Mouse (Mus musculus) layer of hippocampus, postnatal 10 days (tissue): ENCODE measurements around the gene Olfml1. TPM values are rescaled to one million over a fixed set of nuclear protein-coding genes. Genes with fewer than 3 reads are reported as not detected.

Source experiments
- DNase-seq, 2 experiments: peaks; one replicate each; pipeline ENCODE4 v3.0.0; 2021; ENCODE audit warnings: low spot score in 2 of 2
- long read RNA-seq: library from polyadenylated mRNA; stranded (forward); transcript quantifications from one replicate; pipeline ENCODE4 v2.0.0, GENCODE M21; 2023
- total RNA-seq, 2 experiments: library from RNA; stranded (reverse); gene quantifications; 2 replicates each; pipeline ENCODE4 v1.2.3; 2021

Olfml1 gene
- total RNA-seq, result 1 to 10 TPM; 7.9 to 9.4 TPM
- long read RNA-seq, transcript Olfml1-201 (3 exons, 1,685 nt), result major isoform, 8 of 11 reads
- long read RNA-seq, partial matches to known transcripts, result 0 of 11 reads
- long read RNA-seq, other reads (novel, unspliced or antisense), result 3 of 11 reads

DNA sequence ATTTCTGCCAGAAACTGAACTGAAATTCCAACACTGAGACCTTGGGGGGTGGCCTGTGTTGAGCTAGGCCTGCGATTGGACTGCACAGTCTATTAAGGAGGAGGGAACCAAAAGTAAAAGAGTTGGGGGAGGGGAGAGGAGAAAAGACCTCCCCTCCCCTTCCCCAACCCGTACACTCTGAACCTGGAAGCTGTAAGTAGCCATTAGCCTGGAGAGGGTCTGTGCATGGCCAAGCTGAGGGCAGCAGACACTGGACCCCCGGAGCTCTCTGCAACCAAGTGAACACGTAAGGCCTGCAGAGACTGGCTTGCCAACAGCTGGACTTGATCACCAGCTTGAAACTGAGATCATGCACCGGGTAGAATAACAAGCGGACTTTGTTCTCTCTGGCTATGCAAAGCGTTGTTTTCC is at the start of gene Olfml1:
TSS of gene Olfml1 (plus strand) at position 186 of the 411 bp plus-strand sequence.
- DNase-seq, result peak; percentile 9 to 18

DNA sequence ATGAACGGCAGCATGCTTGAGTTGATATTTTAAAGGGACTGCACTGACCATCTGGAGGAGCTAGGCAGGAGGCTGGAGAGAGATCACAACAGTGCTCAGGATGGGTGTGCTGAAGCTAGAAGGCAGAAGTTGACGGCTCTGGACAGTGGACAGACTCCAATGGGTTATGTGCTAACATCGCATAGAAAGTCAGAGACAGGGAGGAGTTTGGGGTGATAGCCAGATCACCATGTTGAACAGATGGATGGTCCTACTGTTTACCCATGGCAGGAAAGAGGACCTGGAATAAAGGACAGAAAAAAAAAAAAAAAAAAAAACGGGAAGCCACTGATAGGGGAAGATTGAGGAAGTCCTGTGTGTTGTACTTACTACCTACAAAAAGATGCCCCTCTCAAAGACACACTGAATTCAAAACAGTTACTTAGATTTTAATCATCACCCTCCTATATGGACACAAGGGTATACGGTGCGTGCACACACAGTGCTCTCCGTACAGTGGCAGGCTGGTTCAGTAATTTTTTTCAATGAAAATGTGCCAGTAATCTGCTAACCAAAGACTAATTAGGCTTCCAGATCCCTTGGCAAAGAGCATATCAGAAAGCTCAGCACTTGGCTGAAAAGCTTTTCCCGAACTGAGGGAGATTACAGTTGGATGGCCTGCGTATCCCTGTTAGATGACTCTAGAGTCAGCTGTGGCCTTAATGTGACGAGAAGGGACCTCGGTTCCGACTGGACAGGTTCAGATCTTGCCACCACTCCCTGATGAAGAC is 47.8 kb upstream of the Olfml1 start:
- no peak for DNase-seq

DNA sequence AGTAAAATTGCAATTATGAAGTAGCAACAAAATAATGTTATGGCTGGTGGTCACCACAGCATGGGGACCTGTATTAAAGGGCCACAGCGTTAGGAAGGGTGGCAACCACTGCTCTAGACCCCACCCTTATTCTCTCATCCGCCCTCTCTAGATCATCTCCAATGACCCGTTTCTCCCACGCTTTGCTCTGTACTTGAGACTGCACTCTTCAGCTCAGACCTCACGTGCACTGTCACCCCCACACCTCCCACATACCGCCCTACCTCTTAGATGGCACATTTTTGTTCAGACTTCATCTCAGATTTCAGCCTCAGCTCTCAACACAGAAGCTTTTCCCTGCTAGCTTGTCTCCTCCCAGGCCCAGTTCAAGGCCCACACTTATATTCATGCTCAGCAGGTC is 45.8 kb upstream of the Olfml1 start:
- DNase-seq, result no peak

DNA sequence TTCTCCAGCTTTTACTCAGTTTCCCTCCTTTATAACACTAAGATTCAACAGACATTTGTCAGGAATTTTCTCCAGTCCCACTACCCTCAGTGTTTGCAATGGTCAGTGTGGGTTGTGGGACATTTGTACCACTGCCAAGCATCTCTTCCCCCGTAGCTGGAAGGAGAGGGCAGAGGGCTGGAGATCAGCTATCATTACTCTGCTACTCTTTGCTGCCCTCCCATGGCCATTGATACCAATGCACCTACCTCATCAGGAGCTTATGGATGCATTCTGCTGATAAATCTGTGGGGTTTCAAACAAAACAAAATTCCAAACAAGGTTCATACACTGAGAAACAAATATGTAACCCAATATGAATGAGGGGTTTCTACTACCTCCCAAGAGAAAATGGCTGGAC is 40.9 kb upstream of the Olfml1 start:
- peak; percentile 60 to 75 for DNase-seq

DNA sequence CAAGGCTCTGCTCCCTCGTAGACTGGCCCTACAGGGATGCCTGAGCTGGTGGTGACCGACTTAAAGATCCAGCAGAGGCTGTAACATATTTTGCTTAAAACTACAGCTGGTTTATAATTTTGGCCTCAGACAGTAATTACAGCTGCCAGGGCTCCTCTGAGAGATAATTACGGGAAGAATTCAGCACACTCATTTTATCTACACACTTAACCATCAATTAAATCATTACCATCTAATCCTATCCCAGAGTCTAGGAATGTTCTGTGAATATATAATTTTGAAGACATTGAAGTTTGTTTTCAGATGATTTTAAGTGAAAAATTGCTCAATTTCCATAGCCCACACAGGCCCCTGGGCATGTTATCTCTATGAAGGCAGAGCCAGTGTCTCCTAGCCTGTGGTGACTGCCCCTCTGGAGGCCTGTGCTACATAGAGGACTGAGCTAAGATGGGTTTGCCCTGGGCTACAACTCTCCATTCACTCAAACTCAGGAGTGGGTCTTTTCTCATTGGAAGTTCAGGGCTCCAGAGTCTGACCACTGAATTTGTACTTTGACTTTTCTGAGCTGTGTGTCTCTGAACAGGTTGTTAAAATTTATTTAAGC is 39.0 kb upstream of the Olfml1 start:
- DNase-seq, result no peak

DNA sequence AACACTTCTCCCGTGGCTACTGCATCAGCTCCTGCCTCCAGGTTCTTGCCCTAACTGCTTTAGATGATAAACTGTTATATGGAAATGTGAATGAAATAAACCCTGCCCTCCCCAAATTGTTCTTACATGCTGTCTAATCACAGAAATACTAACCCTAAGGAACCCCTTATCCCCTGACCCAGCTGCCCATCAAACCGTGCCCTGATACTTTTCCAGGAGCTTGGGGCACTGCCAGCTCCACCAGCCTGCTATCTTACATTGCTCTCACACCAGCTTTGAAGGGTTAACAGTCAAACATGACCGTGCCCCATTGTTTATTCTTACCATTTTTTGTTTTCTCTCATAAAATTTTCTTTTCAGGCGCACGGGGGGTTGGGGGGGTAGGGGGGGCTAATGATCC is 37.9 kb upstream of the Olfml1 start:
- DNase-seq, result no peak

DNA sequence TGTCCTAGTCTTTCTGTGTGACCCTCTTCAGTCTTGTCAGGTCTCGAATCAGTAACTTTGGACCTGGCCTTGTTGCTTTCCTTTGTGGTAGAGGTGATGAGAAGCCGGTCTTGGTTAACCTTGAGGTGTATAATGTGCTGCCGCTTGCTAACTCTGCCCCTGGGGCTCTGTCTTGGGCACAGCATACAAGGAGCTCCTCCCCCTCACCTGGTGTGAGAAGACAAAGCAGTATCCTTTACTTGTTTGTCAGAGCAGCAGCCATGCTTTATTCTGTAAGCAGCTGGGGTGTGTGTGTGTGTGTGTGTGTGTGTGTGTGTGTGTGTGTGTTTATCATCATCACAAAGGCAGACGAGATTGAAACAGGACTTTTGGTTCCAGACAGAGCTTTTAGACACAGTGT is 31.9 kb upstream of the Olfml1 start:
- no peak for DNase-seq

DNA sequence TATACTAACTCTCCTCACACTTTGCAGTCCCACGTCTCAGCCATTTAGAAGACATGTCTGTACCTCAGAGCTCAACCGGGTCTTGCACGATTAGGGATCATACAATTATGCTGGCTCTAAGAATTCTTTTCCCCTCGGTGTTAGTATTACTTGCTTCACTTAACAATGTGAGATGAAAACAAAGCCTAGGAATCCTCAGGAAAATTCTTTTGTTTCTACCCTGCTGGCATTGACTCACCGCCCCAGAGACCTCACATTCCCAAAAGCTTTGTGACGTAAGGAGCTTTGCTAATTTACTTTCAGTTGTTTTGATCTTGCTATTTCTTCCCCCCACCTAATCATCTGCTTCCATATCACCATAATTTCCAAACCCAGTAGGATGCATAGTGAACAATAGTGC is 30.7 kb upstream of the Olfml1 start:
- no peak for DNase-seq

DNA sequence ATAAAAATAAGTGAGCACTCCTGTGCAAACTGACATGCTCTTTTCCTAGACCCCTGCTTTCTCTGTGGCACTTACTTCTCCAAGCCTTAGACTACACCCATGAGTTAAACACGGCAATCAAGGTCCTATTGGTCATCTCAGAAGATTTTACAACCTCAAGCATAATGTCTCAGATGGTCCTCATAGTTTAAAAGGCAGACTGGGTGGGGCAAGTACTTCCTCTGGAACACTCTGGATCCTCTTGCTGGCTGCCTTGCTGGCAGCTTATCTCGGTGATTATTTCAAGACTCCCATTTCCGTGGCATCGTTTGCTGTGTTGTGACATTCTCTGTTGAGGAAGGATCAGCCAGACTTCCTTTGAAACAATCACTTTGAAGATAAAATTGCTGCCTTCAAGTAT is 27.2 kb upstream of the Olfml1 start:
- DNase-seq, result no peak

DNA sequence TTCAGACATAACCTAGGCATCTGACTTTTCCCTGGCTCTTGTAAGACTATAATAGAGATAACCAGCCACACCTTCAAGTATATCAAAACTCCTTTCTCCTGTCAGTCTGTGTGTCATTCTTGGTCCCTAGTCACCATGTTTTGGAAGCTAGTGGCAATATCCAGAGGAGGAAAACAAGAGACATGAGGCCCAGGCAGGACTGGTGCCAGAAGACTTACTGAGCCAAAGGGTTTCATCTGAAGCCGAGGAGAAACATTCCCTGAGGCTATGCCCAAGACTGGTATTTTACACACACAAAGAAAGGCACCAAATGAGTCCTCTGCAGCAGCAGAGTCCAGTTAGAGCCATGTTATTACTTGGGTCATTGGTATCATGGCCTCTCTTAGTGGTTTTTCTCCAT is 22.2 kb upstream of the Olfml1 start:
- no peak for DNase-seq

DNA sequence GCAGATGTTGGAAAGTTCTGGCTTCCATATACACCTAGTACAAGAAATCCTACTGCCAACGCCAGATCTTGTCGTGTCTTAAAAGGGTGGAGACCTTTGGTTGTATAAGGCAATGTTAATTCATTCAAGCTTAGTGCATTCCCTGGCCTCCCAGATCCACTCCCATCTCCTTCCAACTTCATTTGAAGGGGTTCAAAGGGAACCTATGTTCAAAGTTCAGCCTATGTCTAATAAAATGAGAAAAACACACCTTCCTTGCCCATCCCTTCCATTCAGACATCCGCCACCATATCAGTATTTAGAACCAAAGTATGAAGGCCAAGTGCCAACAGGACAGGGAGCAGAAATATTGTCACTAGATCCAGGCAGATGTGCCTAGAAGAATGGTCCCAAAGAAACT is 19.4 kb upstream of the Olfml1 start:
- DNase-seq, result no peak

DNA sequence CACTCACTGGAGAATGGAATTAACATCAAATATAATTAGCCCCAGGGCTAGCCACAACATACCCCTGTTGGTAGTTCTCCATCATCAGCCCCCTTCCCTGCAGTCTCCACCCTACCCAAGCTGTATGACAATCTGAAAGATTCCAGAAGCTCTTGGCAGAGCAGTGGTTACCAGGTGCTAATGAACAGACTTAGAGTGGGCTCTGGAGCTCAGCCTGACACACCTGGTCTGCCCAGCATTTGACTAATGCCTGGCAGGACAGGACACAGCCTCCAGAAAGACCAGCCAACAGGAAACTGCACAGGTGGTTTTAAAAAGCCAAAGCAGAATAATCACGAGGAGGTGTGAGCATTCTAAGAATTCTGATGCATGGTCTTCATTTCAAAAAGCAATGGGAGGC is 13.8 kb upstream of the Olfml1 start:
- DNase-seq, result no peak

DNA sequence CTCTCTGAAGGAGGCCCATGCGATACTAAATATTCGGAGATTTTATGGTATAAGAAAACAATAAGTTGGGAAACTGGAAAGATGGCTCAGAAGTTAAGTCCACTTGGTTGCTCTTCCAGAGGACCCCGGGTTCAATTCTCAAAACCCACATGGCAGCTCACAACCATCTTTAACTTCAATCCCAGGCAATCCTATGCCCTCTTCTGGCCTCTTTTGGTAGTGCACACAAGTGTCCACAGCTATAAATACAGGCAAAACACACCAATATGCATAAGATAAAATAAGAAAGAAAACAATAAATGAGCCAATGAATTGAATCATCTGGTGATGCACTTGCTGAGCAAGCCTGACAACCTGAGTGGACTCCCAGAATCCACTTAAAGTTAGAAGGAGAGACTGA is 11.3 kb upstream of the Olfml1 start:
- DNase-seq, result peak; percentile 14 to 20

DNA sequence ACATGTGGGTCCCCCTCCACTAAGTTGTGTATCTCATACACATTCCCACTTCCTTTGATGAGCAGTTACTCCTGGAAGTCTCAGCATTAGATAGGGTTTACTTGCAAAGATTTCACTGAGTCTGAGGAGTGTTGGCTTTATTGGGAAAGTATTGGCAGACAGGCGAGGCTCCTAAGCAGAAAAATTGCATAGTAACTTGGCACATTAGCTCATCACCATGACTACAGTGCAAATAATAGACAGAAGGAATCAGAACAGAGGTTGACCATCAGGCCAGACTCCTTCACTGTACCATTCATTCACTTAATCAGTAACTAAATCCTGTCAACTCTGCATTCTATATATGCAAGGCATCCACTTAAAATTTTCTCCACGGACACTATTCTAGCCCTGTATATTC is 6.6 kb upstream of the Olfml1 start:
- DNase-seq, result no peak

DNA sequence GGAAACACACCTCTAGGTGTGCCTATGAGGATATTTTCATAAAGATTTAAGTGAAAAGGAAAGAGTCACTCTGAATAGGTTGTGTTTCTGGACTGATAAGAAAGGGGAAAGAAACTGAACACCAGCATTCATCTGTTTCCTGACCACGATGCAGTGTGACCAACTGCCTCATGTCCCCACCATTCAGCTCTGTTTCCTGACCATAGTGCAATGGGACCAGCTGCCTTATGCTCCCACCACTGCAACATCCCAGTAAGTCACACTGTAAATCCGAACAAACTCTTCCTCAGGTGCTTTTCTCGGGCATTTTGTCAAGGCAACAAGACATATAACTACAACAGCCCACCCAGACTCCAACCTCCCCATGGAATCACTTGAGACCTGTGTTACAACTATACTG is 5.7 kb upstream of the Olfml1 start:
- no peak for DNase-seq

DNA sequence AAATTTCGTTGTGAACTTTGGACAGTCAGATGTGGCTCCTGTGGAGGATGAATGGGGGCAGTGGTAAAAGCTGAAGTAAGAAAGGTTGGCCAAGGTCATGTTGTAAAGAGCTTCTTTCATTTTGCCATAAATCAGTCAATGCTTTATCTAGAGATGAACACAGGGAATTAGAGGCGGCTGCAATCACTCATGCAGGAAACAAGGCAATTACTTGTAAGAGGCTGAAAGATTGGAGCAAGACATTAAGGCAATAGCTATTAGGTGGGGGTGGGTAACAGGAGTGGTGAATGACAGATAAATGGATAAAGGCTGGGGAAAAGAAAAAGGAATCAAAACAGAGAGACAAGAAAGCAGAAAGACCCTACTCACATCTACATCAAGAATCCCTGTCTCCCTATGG is 3.5 kb upstream of the Olfml1 start:
- DNase-seq, result no peak

DNA sequence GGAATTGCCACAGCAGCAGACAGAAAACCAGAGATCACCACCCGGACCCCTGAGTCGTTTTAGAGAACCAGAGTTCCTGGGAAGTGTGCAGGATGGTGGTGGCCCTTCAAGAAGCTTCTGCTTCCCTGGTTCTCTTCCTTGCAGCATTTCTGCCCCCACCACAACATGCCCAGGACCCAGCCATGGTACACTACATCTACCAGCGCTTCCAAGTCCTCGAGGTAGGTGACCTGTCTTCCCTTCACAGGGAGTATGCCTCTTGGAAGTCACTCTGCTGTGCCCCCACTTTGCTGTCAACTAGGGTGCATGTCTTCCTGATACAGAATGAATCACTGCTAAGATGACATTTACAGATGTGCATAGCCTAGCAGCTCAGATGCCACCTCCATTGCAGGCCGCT is 428 bp downstream of the Olfml1 start:
- DNase-seq, result no peak

DNA sequence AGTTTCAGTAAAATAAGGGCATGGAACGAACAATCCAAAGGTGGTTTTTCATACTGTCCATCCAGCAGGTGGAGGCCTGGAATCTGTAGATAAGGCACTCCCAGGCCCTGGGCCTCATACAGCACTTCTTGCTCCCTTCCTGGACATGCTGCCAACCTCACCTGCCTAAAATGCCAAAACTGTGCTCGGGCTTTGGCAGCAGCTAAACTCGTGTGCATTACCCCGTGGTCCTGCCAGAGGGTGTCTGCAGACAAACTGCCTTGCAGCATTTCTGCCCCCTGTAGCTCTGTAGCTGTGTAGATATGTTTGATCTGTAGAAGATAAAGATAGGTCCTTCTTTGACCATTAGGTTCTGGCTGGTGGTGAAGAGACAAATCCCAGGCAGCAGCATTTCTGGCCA is 1.7 kb downstream of the Olfml1 start:
- no peak for DNase-seq

DNA sequence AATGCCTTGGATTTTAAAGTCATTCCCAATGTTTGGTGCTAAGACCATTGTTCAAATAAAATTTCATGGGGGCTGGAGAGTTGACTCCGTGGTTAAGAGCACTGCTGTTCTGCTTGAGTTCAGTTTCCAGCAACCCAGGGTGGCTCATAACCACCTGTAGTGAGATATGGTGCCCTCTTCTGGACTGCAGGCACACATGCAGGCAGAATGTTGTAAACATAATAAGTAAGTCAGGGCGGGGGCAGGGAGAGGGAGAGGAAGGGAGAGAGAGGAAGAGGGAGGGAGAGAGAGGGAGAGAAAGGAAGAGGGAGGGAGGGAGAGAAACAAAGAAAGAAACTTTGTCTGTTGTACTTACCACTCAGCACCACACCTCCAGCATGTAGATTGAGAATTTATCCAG is 6.6 kb downstream of the Olfml1 start:
- DNase-seq, result no peak

DNA sequence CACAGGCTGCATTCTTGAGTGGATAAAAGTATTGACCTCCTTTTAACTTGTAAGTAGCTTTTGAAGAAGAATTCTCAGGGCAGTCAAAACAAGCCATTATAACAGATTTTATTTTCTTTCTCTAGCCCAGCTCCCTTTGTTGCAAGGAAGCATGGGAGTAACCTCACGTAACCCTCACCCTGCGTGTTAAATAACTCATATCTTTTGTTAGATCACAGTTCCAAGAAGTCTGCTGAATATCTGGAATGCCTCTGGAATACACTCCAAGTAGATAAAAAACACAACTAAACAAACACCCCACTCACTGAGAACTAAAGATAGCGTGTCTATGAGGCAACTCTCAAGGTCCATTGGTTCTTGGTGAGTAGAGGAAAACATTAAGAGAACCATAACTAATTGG is 7.0 kb downstream of the Olfml1 start:
- no peak for DNase-seq

DNA sequence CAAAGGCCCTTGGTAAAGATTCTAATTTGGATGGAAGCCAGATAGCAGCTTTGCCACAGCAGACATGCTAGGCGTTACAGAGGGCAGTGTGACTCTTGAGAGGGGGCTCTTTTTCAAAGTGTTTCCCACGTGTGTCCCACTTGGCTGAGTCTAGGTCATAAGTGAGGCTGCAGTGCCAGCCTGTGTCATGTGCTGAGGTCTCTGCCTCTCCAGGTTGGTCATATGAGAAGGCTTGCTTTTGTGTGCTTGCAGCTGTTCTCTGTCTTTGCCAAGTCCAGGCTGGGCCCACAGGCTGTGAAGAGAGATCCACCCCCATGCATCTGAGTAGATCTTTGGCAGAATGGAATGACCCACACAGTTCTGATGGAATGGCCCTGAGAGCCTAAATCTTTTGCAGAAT is 25.4 kb downstream of the Olfml1 start:
- no peak for DNase-seq

DNA sequence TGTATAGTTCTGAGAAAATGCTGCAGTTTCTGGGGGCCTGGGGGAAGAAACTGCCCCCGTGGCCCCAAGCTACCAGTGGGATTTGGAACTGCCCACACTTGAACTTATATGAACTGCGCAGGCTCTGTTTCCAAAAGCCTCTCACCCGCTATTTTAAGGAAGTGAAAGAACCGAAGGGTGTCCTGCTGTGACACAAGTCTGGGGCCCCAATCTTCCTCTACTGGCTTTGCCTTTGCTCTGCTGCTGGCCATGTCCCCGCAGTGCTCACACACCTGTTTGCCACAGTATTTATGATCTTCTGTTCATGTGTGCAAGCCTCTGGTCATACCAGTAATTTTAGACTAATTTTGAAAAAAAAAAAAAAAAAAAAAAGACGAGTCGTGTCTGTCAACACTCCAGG is 26.7 kb downstream of the Olfml1 start:
- no peak for DNase-seq

DNA sequence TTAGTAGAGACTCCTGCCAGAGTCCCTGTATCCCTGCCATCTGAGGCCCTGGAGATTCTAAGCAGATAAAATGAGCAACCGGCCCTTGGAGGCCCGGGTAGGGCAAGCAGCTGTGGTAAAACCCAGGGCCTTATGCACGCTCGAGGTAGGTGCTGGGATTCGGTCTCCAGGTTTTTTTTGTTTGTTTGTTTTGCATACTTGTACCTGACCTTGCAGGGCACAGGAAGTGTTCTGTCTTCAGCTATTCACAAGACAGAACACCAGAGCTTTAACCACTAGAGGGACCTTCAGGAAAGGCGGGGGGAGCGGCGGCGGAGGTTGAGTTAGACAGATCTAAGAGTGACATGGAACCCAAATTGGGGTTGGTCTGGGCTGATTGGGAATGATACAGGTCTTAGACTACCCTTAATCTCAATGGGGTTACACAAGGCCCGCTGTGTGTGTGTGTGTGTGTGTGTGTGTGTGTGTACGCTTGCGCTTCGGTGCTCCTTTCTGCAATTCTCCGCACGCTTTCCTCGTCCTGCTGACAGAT is 27.1 kb downstream of the Olfml1 start:
- DNase-seq, result peak; percentile 39 to 61
